Mouse (Mus musculus) brain, embryonic 14.5 days (tissue): Measurements from ENCODE around the gene Otx2. TPM values are rescaled to one million over a fixed set of nuclear protein-coding genes. Genes with fewer than 3 reads are reported as not detected.
A peak's percentile ranks its signal among the peaks of the same experiment; 100 is the strongest.
"Not testable (repeated sequence)": the region's sequence is repeated elsewhere in the genome, so short reads cannot be mapped to it uniquely, and the experiment has no call there.

Experiments
- DNase-seq: peaks from one replicate; pipeline ENCODE4 v3.0.0-alpha.2; 2011; ENCODE audit warnings: low read depth
- CTCF ChIP-seq: fragments of 200-500 bp; IDR thresholded peaks from 2 replicates; pipeline ENCODE4 v1.5.1; 2012; ENCODE audit warnings: inconsistent platforms, mild to moderate bottlenecking, moderate library complexity, borderline replicate concordance; ENCODE audit not compliant: insufficient read depth, insufficient read length; ENCODE audit errors: extremely low read depth
- POLR2A ChIP-seq: fragments of 200-500 bp; IDR thresholded peaks from 2 replicates; pipeline ENCODE4 v1.6.1; 2012; ENCODE audit warnings: mild to moderate bottlenecking, inconsistent platforms, borderline replicate concordance; ENCODE audit not compliant: poor library complexity, insufficient read depth, insufficient read length, severe bottlenecking; ENCODE audit errors: extremely low read depth
- polyA plus RNA-seq: library from polyadenylated mRNA; depleted of rRNA; stranded (reverse); fragments of >200 nt; gene quantifications from 2 replicates; pipeline ENCODE4 v1.2.3, GENCODE M21; 2012

The Otx2 gene
- polyA plus RNA-seq, 1 experiment = 65.6 TPM

- DNase-seq = peak; percentile 35
- TF ChIP-seq CTCF = no peak
- no peak for TF ChIP-seq POLR2A
Observed at GRCm38 (mm10) chr14:48651471-48652211, 22.0 kb downstream of the Otx2 start.

DNA sequence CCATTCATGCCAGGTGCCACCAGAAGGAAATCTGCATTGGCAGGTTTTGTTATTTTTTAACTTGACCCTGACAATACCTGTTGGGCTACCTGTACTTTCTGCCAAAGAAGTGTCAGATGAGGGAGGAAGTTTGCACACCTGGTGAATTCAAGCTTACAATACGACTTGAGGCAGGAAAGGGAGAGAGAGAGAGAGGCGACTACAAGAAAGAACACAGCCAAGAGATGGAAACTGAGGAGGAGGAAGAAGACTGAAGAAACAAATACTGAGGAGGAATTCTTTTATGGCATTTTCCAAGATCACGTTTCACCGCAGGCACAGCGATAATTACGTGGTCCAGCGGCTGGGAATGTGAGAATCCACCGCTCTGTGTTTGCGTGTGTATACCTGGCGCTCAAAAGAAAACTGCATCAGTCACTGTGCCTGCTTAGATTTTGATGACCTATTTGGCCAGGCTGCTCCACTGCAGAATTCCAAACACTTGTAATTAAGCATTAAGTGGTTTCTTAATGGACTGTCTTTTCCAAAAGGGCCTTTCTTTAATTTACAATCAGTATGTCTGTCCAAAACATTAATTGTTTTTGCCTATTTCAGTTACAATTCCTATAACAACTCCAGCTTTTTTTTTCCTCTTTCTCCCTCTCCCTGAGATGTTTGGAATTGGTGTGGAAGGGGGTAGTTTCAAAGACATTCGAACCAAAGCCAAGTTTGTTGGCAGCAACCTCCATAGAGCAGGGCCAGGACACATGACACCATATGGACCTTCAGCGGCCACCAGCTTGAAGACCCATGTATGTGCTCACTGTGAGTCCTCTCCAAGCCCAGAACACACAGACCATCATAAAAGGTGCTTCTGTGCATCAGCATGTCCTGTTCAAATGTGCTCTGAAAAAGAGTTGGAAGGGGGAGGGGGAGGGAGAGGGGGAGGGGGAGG lies 31.9 kb downstream of the Otx2 start:
- TF ChIP-seq POLR2A (no peak), CTCF (no peak)
- DNase-seq = no peak

- no peak for DNase-seq
- no peak for TF ChIP-seq CTCF
- TF ChIP-seq POLR2A = no peak
Observed at GRCm38 (mm10) chr14:48633141-48633540, 40.5 kb downstream of the Otx2 start.

- no peak for DNase-seq
- TF ChIP-seq POLR2A = no peak
- no peak for TF ChIP-seq CTCF
Observed at GRCm38 (mm10) chr14:48632335-48632734, 41.3 kb downstream of the Otx2 start.

DNA sequence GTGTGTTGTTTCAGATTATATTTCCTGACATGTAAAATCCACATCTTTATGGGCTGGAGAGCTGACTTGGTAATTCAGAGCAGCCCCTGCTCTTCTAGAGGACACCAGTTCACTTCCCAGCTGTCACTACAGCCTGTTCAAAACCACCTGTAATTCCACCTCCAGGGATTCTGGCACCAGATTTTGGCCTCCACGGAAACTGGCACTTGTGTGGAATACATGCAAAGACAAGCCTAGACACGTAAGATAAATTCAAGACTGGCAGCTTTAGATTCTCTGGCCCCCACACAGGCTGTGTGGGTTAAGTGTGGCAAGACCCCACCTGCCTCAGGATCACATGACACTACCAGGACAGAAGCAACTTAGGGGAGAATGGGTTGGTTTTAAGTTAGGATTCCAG lies 42.1 kb downstream of the Otx2 start:
- TF ChIP-seq CTCF (no peak), POLR2A (no peak)
- DNase-seq = no peak

DNA sequence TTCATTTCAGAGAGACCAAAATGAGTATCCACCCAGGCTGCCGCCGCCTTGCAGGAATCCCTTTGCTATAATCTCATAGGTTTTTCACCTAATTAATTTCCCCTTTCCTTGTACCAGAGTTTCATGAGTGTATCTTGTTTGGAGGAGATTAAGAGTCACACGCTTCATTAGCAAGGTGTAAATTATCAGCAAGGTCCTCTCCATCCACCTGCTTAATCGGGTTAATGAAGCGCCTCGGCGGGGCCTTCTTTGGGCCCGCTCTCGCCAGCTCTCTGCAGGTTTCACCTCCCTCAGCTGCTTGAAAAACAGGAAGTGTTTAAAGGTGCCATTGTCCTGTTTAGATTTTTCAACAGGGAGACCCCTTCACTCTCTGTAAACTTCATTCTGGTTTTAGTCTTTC lies 44.2 kb downstream of the Otx2 start:
- TF ChIP-seq CTCF = no peak
- TF ChIP-seq POLR2A = no peak
- DNase-seq = peak; percentile 17

- TF ChIP-seq CTCF (no peak), POLR2A (no peak)
- no peak for DNase-seq
Observed at GRCm38 (mm10) chr14:48626271-48626670, 47.3 kb downstream of the Otx2 start.

DNA sequence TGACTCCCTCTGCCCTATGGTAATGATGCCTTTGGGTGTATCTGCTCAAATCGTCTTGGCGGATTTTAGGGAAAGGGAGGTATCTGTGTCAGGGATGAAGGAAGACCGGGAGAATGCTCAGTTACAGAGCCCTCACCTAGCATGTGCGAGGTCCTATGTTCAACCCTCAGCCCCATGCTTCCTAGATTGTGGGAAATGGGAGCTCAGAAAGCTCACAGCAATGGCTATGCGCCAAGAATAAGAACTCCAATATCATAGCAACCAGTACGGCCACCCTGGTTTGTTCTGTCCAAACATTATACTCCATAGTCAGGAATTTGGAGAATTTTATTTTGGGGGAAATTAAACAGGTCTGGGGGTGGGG lies 48.3 kb downstream of the Otx2 start:
- no peak for DNase-seq
- no peak for TF ChIP-seq CTCF
- no peak for TF ChIP-seq POLR2A

- DNase-seq = peak; percentile 67
- no peak for TF ChIP-seq CTCF
- no peak for TF ChIP-seq POLR2A
Observed at GRCm38 (mm10) chr14:48624596-48625330, 48.9 kb downstream of the Otx2 start.

DNA sequence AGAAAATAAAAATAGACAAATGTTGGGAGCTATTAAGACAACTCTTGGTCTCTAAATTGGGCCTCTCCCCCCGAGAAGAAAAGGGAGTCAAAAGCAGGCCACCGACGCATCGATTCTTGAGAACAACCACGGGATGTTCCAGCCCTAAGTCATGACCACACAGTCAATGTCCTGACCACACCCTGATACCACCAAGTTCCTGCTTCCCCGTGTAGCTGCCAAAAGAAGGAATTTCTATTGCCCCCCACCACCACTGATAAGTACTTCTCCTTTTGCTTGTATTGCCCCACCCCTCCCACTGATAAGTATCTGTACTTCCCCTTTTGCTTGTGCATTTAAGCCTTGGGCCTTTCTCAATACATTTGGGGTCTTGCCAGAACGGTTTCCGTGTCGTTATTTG lies 50.9 kb downstream of the Otx2 start:
- not testable (repeated sequence) for DNase-seq

GRCm38 (mm10) chr14:48616361-48616760 lies 57.3 kb downstream of the Otx2 start:
- peak; percentile 50 for DNase-seq
- TF ChIP-seq CTCF (no peak), POLR2A (no peak)
